Mouse (Mus musculus) bone marrow macrophage, adult 2 months (primary cell): ENCODE measurements around the gene Cldn7.

Experiments
- CTCF ChIP-seq: IDR thresholded peaks from 2 replicates; pipeline ENCODE4 v1.5.1; 2012; ENCODE audit warnings: low read depth, mild to moderate bottlenecking, low read length, moderate library complexity
- POLR2A ChIP-seq: IDR thresholded peaks from 2 replicates; pipeline ENCODE4 v1.6.1; 2012; ENCODE audit warnings: mild to moderate bottlenecking, low read depth, low read length, borderline replicate concordance

DNA sequence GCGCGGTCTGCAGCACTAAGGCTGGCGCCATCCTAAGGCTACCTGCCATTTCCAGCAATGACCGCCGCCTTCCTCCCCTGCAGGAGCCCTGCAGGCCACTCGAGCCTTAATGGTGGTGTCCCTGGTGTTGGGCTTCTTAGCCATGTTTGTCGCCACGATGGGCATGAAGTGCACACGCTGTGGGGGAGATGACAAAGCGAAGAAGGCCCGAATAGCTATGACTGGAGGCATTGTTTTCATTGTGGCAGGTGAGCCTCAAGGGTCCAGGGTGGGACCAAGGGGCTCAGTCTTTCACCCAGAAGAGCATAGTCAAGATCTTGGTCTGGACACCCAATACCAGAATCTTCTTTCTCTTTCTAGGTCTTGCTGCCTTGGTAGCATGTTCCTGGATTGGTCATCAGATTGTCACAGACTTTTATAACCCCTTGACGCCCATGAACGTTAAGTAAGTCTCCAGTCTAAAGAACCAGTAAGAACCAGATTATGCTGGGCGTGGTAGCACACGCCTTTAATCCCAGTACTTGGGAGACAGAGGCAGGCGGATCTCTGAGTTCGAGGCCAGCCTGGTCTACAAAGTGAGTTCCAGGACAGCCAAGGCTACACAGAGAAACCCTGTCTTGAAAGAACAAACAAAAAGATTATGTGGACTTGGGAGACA is 2.4 kb downstream of the Cldn7 start:
- TF ChIP-seq POLR2A (no peak), CTCF (no peak)
